10 mouse cellular contexts compared by ENCODE assay signal in genomic region chr4:137484586-137484985, GRCm38 (mm10). TPM values are rescaled to one million over a fixed set of nuclear protein-coding genes. Genes with fewer than 3 reads are reported as not detected.
DNase-seq lines count a peak whose midpoint lies in the region; ATAC-seq and TF ChIP-seq lines count a peak whose summit lies in the region.
"Had no signal": no experiment of that assay in that cellular context is flagged by ENCODE, and none has a peak within 500 bp of the region (broad histone marks: within the 10 kb centered on the region; RNA-seq: fewer than 3 reads in every experiment).

No protein-coding gene starts in this region.

- peaks cover 10% of the 10 kb centered on the region; the same call in 1 of the 2 replicates for H3K4me1 ChIP-seq in midbrain, postnatal 0 days (ENCODE audit: insufficient read depth, low read length)
- peaks cover 58% of the 10 kb centered on the region for H3K4me1 ChIP-seq in midbrain, embryonic 11.5 days (ENCODE audit: control insufficient read depth, insufficient read depth, low read length)
- H3K4me1 ChIP-seq in hindbrain, embryonic 13.5 days (replicated peaks), result peaks cover 84% of the 10 kb centered on the region
- H3K4me1 ChIP-seq in limb, embryonic 13.5 days, result peaks cover 91% of the 10 kb centered on the region

- H3K27ac ChIP-seq in midbrain, postnatal 0 days (ENCODE audit: low read depth, low read length), result no peak overlapping the region
- H3K27ac ChIP-seq in midbrain, embryonic 11.5 days (ENCODE audit: low read depth, low read length), result no peak overlapping the region
- peak overlapping the region; percentile 40; the same call in 1 of the 2 replicates for H3K27ac ChIP-seq in hindbrain, embryonic 13.5 days
- H3K27ac ChIP-seq in limb, embryonic 13.5 days, result peak overlapping the region; percentile 48; the same call in 1 of the 2 replicates

- H3K4me3 ChIP-seq in midbrain, postnatal 0 days (ENCODE audit: low read depth, low read length), result no peak overlapping the region
- no peak overlapping the region for H3K4me3 ChIP-seq in midbrain, embryonic 11.5 days (ENCODE audit: low read depth, low read length)
- H3K4me3 ChIP-seq in hindbrain, embryonic 13.5 days, result no peak overlapping the region
- H3K4me3 ChIP-seq in limb, embryonic 13.5 days, result no peak overlapping the region

- no peak overlapping the region for H3K4me2 ChIP-seq in midbrain, postnatal 0 days (ENCODE audit: low read depth, low read length, poor library complexity, severe bottlenecking)
- no peak overlapping the region for H3K4me2 ChIP-seq in midbrain, embryonic 11.5 days
- H3K4me2 ChIP-seq in hindbrain, embryonic 13.5 days, result no peak overlapping the region
- no peak overlapping the region for H3K4me2 ChIP-seq in limb, embryonic 13.5 days (replicated peaks)

- H3K9me3 ChIP-seq in midbrain, postnatal 0 days (ENCODE audit: low read length), result no peaks in the 10 kb centered on the region
- no peaks in the 10 kb centered on the region for H3K9me3 ChIP-seq in midbrain, embryonic 11.5 days (ENCODE audit: control insufficient read depth, low read length)
- H3K9me3 ChIP-seq in hindbrain, embryonic 13.5 days, result no peaks in the 10 kb centered on the region
- H3K9me3 ChIP-seq in limb, embryonic 13.5 days, result no peaks in the 10 kb centered on the region

- no peaks in the 10 kb centered on the region for H3K27me3 ChIP-seq in midbrain, postnatal 0 days (ENCODE audit: insufficient read depth, low read length)
- H3K27me3 ChIP-seq in midbrain, embryonic 11.5 days (ENCODE audit: control insufficient read depth, insufficient read depth, low read length), result no peaks in the 10 kb centered on the region
- H3K27me3 ChIP-seq in hindbrain, embryonic 13.5 days, result peaks cover 13% of the 10 kb centered on the region; the same call in 1 of the 2 replicates
- H3K27me3 ChIP-seq in limb, embryonic 13.5 days, result no peaks in the 10 kb centered on the region
- H3K27me3 ChIP-seq: Patski had no signal

- ATAC-seq in midbrain, postnatal 0 days (ENCODE audit: low FRiP score), result no peak
- ATAC-seq in midbrain, embryonic 11.5 days (ENCODE audit: low FRiP score), result no peak
- no peak for ATAC-seq in hindbrain, embryonic 13.5 days (ENCODE audit: low FRiP score)
- no peak for ATAC-seq in limb, embryonic 13.5 days (ENCODE audit: low FRiP score, low read depth)
- ATAC-seq: Patski had no signal

- no peaks in the 10 kb centered on the region for H3K36me3 ChIP-seq in midbrain, postnatal 0 days (ENCODE audit: insufficient read depth, low read length)
- no peaks in the 10 kb centered on the region for H3K36me3 ChIP-seq in midbrain, embryonic 11.5 days (ENCODE audit: control insufficient read depth, insufficient read depth, low read length)
- no peaks in the 10 kb centered on the region for H3K36me3 ChIP-seq in hindbrain, embryonic 13.5 days
- no peaks in the 10 kb centered on the region for H3K36me3 ChIP-seq in limb, embryonic 13.5 days

- no peak overlapping the region for H3K9ac ChIP-seq in midbrain, postnatal 0 days (replicated peaks; ENCODE audit: low read length, poor library complexity, severe bottlenecking)
- H3K9ac ChIP-seq in midbrain, embryonic 11.5 days (ENCODE audit: low read length), result no peak overlapping the region
- H3K9ac ChIP-seq in hindbrain, embryonic 13.5 days, result no peak overlapping the region
- 0 out of 2 replicates have a peak overlapping the region, but pooled peaks have one; percentile 21 for H3K9ac ChIP-seq in limb, embryonic 13.5 days

- TF ChIP-seq CTCF in midbrain, postnatal 0 days (IDR thresholded peaks at IDR 0.05), result no peak

- WGBS in midbrain, postnatal 0 days, result 61% methylated on average over 7 of the region's 7 CpGs
- WGBS in midbrain, embryonic 11.5 days, result 80% methylated on average over 7 of the region's 7 CpGs
- 66% methylated on average over 7 of the region's 7 CpGs for WGBS in hindbrain, embryonic 13.5 days
- WGBS in limb, embryonic 13.5 days, result 67% methylated on average over 7 of the region's 7 CpGs

- DNase-seq in midbrain, postnatal 0 days (ENCODE audit: low spot score), result peak; percentile 73
- DNase-seq in midbrain, embryonic 11.5 days (ENCODE audit: low spot score, missing footprints), result no peak
- peak; percentile 91 to 95 for DNase-seq in cerebellum, postnatal 14 days
- no peak for DNase-seq in c-Kit-positive CD71-positive TER-119-positive erythroid progenitor cells, embryonic 14.5 days (ENCODE audit: low spot score)
- DNase-seq in right cerebral cortex, postnatal 25 days, result no peak
- DNase-seq in layer of hippocampus, adult 18-20 months (ENCODE audit: low spot score in 2 of 2), result no peak

RNA-seq across cellular contexts. Expression of gene Hspg2, which starts 16.0 kb away (rescaled TPM):
- 26.1 and 30.5 TPM in 2 replicates for total RNA-seq in midbrain, postnatal 0 days (2014; rRNA removed)
- polyA plus RNA-seq in midbrain, postnatal 0 days (2015; fragmentation: Nextera tagmentation; extraction: Ambion mirVana), result 1.4 and 2.2 TPM in 2 replicates
- polyA plus RNA-seq in midbrain, embryonic 11.5 days (2014; fragmentation: Nextera tagmentation; extraction: Ambion mirVana), result 9.6 and 11.2 TPM in 2 replicates
- polyA plus RNA-seq in hindbrain, embryonic 13.5 days (2015; fragmentation: Nextera tagmentation; extraction: Ambion mirVana), result 6.1 and 6.8 TPM in 2 replicates
- polyA plus RNA-seq in limb, embryonic 13.5 days (2015; fragmentation: Nextera tagmentation; extraction: Ambion mirVana), result 29.4 and 29.6 TPM in 2 replicates
- total RNA-seq in layer of hippocampus, adult 18-20 months (2021), result 1 to 10 TPM; 4.2 to 4.3 TPM

RNA-seq across cellular contexts. Expression of gene 1700013G24Rik, which starts 31.5 kb away (rescaled TPM):
- total RNA-seq in midbrain, postnatal 0 days (2014; rRNA removed), result not detected in 2 replicates
- not detected in 2 replicates for polyA plus RNA-seq in midbrain, postnatal 0 days (2015; fragmentation: Nextera tagmentation; extraction: Ambion mirVana)
- polyA plus RNA-seq in midbrain, embryonic 11.5 days (2014; fragmentation: Nextera tagmentation; extraction: Ambion mirVana), result not detected in 2 replicates
- not detected in 2 replicates for polyA plus RNA-seq in hindbrain, embryonic 13.5 days (2015; fragmentation: Nextera tagmentation; extraction: Ambion mirVana)
- polyA plus RNA-seq in limb, embryonic 13.5 days (2015; fragmentation: Nextera tagmentation; extraction: Ambion mirVana), result 0.18 TPM in 1 of 2 replicates, not detected in the other
- total RNA-seq in layer of hippocampus, adult 18-20 months (2021), result not detected
- total RNA-seq: neutrophil, adult 5-6 weeks had no signal
- polyA plus RNA-seq: Patski had no signal

RNA-seq across cellular contexts. Expression of gene Cela3b, which starts 54.2 kb away (rescaled TPM):
- total RNA-seq in midbrain, postnatal 0 days (2014; rRNA removed), result not detected in 2 replicates
- polyA plus RNA-seq in midbrain, postnatal 0 days (2015; fragmentation: Nextera tagmentation; extraction: Ambion mirVana), result not detected in 2 replicates
- polyA plus RNA-seq in midbrain, embryonic 11.5 days (2014; fragmentation: Nextera tagmentation; extraction: Ambion mirVana), result not detected in 2 replicates
- not detected in 2 replicates for polyA plus RNA-seq in hindbrain, embryonic 13.5 days (2015; fragmentation: Nextera tagmentation; extraction: Ambion mirVana)
- polyA plus RNA-seq in limb, embryonic 13.5 days (2015; fragmentation: Nextera tagmentation; extraction: Ambion mirVana), result 0.15 TPM in 1 of 2 replicates, not detected in the other
- total RNA-seq in layer of hippocampus, adult 18-20 months (2021), result not detected
- total RNA-seq: neutrophil, adult 5-6 weeks had no signal
- polyA plus RNA-seq: Patski had no signal

Comparison
In these comparisons a context has a peak if more than half of its experiments do, and no peak if none do; other contexts are left out.
1. DNase-seq: peak in midbrain, postnatal 0 days (single experiment) and cerebellum, postnatal 14 days (2 of 2); none in midbrain, embryonic 11.5 days (single experiment), c-Kit-positive CD71-positive TER-119-positive erythroid progenitor cells, embryonic 14.5 days (single experiment), right cerebral cortex, postnatal 25 days (single experiment) and layer of hippocampus, adult 18-20 months (0 of 2).
2. H3K27ac ChIP-seq: peak in hindbrain, embryonic 13.5 days (single experiment) and limb, embryonic 13.5 days (single experiment); none in midbrain, postnatal 0 days (single experiment) and midbrain, embryonic 11.5 days (single experiment).